21 mouse cellular contexts compared by ENCODE assay signal in the genomic region with DNA sequence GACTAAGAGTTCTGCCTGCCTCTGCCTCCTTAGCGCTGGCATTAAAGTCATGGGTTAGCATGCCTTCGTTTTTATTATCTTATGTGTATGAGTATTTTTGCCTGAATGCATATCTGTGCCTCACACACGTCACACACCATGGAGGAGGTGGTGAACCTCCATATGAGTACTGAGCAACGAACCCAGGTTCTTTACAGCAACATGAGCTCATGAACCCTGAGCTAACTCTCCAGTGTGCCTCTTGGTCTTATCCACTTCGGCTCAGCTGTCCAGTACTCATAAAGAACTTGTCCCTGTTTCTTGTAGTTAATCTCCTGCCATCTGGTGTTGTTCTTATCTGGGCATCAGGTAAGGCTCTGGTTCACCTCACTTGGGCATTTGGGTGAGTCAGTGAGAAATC. TPM values are rescaled to one million over a fixed set of nuclear protein-coding genes. Genes with fewer than 3 reads are reported as not detected.
A peak's percentile ranks its signal among the peaks of the same experiment; 100 is the strongest.
DNase-seq lines count a peak whose midpoint lies in the region; ATAC-seq lines count a peak whose summit lies in the region.
"Had no signal": no experiment of that assay in that cellular context is flagged by ENCODE, and none has a peak within 500 bp of the region (broad histone marks: within the 10 kb centered on the region; RNA-seq: fewer than 3 reads in every experiment).

No protein-coding gene starts in this region.

- ATAC-seq in kidney, embryonic 16.5 days (ENCODE audit: low FRiP score, low TSS enrichment): no peak
- ATAC-seq in midbrain, embryonic 11.5 days (ENCODE audit: low FRiP score): no peak
- ATAC-seq in midbrain, embryonic 14.5 days (ENCODE audit: low FRiP score, low TSS enrichment): no peak
- 0 out of 2 replicates have a peak, but pooled peaks have one; percentile 9 for ATAC-seq in liver, embryonic 16.5 days (ENCODE audit: low read depth)
- ATAC-seq: forebrain, embryonic 14.5 days; hindbrain, embryonic 16.5 days had no signal

- no peaks in the 10 kb centered on the region for H3K36me3 ChIP-seq in kidney, embryonic 16.5 days (ENCODE audit: insufficient read depth, low read length)
- no peaks in the 10 kb centered on the region for H3K36me3 ChIP-seq in midbrain, embryonic 11.5 days (ENCODE audit: control insufficient read depth, insufficient read depth, low read length)
- H3K36me3 ChIP-seq in midbrain, embryonic 14.5 days (ENCODE audit: control insufficient read depth, insufficient read depth, low read length): no peaks in the 10 kb centered on the region
- no peaks in the 10 kb centered on the region for H3K36me3 ChIP-seq in liver, embryonic 16.5 days (ENCODE audit: control insufficient read depth, insufficient read depth)
- H3K36me3 ChIP-seq: embryonic facial prominence, embryonic 15.5 days; forebrain, embryonic 10.5 days; heart, embryonic 13.5 days; hindbrain, embryonic 12.5 days had no signal

- no peak overlapping the region for H3K4me3 ChIP-seq in kidney, embryonic 16.5 days (ENCODE audit: low read length)
- no peak overlapping the region for H3K4me3 ChIP-seq in midbrain, embryonic 11.5 days (ENCODE audit: low read depth, low read length)
- no peak overlapping the region for H3K4me3 ChIP-seq in midbrain, embryonic 14.5 days (replicated peaks; ENCODE audit: low read depth, low read length)
- no peak overlapping the region for H3K4me3 ChIP-seq in liver, embryonic 16.5 days (ENCODE audit: low read depth, low read length)
- H3K4me3 ChIP-seq: embryonic facial prominence, embryonic 15.5 days; erythroblast, embryonic 14.5 days; forebrain, embryonic 10.5 days; gastrocnemius, adult 2 months; heart, embryonic 13.5 days; hindbrain, embryonic 12.5 days had no signal

- no peak overlapping the region for H3K9ac ChIP-seq in kidney, embryonic 16.5 days (replicated peaks; ENCODE audit: low read length)
- no peak overlapping the region for H3K9ac ChIP-seq in midbrain, embryonic 11.5 days (ENCODE audit: low read length)
- no peak overlapping the region for H3K9ac ChIP-seq in midbrain, embryonic 14.5 days (replicated peaks; ENCODE audit: low read length)
- H3K9ac ChIP-seq in liver, embryonic 16.5 days (ENCODE audit: low read depth, low read length): no peak overlapping the region
- H3K9ac ChIP-seq: embryonic facial prominence, embryonic 15.5 days; heart, embryonic 13.5 days; hindbrain, embryonic 12.5 days had no signal

- no peak for DNase-seq in kidney, postnatal 10 days
- DNase-seq in midbrain, embryonic 11.5 days (ENCODE audit: low spot score, missing footprints): peak; percentile 26
- no peak for DNase-seq in midbrain, embryonic 14.5 days
- DNase-seq in heart, adult 9 months (ENCODE audit: low spot score in 2 of 2): no peak
- no peak for DNase-seq in heart, postnatal 4 days
- DNase-seq: adrenal gland, adult 8-10 months; adrenal gland, postnatal 36 days; cerebellum, adult 2 months; cerebellum, postnatal 10 days; gastrocnemius, adult 2 months; gastrocnemius, postnatal 25 days; heart, postnatal 36 days had no signal

- H3K27me3 ChIP-seq in kidney, embryonic 16.5 days (ENCODE audit: insufficient read depth, low read length): no peaks in the 10 kb centered on the region
- H3K27me3 ChIP-seq in midbrain, embryonic 11.5 days (ENCODE audit: control insufficient read depth, insufficient read depth, low read length): no peaks in the 10 kb centered on the region
- H3K27me3 ChIP-seq in midbrain, embryonic 14.5 days (ENCODE audit: control insufficient read depth, insufficient read depth, low read length): no peaks in the 10 kb centered on the region
- no peaks in the 10 kb centered on the region for H3K27me3 ChIP-seq in liver, embryonic 16.5 days (ENCODE audit: control insufficient read depth, insufficient read depth, low read depth, low read length)
- H3K27me3 ChIP-seq: embryonic facial prominence, embryonic 15.5 days; heart, embryonic 13.5 days; hindbrain, embryonic 12.5 days had no signal

- H3K9me3 ChIP-seq in kidney, embryonic 16.5 days (ENCODE audit: low read length): no peaks in the 10 kb centered on the region
- H3K9me3 ChIP-seq in midbrain, embryonic 11.5 days (ENCODE audit: control insufficient read depth, low read length): no peaks in the 10 kb centered on the region
- H3K9me3 ChIP-seq in midbrain, embryonic 14.5 days (ENCODE audit: control insufficient read depth, low read length): no peaks in the 10 kb centered on the region
- no peaks in the 10 kb centered on the region for H3K9me3 ChIP-seq in liver, embryonic 16.5 days (replicated peaks; ENCODE audit: control insufficient read depth, low read length)
- H3K9me3 ChIP-seq: embryonic facial prominence, embryonic 15.5 days; forebrain, embryonic 10.5 days; heart, embryonic 13.5 days; hindbrain, embryonic 12.5 days had no signal

- H3K27ac ChIP-seq in kidney, embryonic 16.5 days (ENCODE audit: low read length): 0 out of 2 replicates have a peak overlapping the region, but pooled peaks have one; percentile 14
- H3K27ac ChIP-seq in midbrain, embryonic 11.5 days (ENCODE audit: low read depth, low read length): no peak overlapping the region
- H3K27ac ChIP-seq in midbrain, embryonic 14.5 days (replicated peaks; ENCODE audit: low read depth, low read length): no peak overlapping the region
- no peak overlapping the region for H3K27ac ChIP-seq in liver, embryonic 16.5 days (ENCODE audit: low read length)
- H3K27ac ChIP-seq: embryonic facial prominence, embryonic 15.5 days; forebrain, embryonic 10.5 days; gastrocnemius, adult 2 months; heart, embryonic 13.5 days; hindbrain, embryonic 12.5 days had no signal

- H3K4me1 ChIP-seq in kidney, embryonic 16.5 days (ENCODE audit: insufficient read depth, low read length): no peaks in the 10 kb centered on the region
- H3K4me1 ChIP-seq in midbrain, embryonic 11.5 days (ENCODE audit: control insufficient read depth, insufficient read depth, low read length): no peaks in the 10 kb centered on the region
- no peaks in the 10 kb centered on the region for H3K4me1 ChIP-seq in midbrain, embryonic 14.5 days (ENCODE audit: control insufficient read depth, insufficient read depth, low read length)
- H3K4me1 ChIP-seq in liver, embryonic 16.5 days (ENCODE audit: control insufficient read depth, low read depth, low read length): peaks cover 2% of the 10 kb centered on the region; the same call in 1 of the 2 replicates
- H3K4me1 ChIP-seq: embryonic facial prominence, embryonic 15.5 days; forebrain, embryonic 10.5 days; hindbrain, embryonic 12.5 days had no signal

- no peak overlapping the region for H3K4me2 ChIP-seq in kidney, embryonic 16.5 days (replicated peaks; ENCODE audit: low read depth, low read length)
- H3K4me2 ChIP-seq in midbrain, embryonic 11.5 days: no peak overlapping the region
- no peak overlapping the region for H3K4me2 ChIP-seq in midbrain, embryonic 14.5 days (ENCODE audit: low read length)
- no peak overlapping the region for H3K4me2 ChIP-seq in liver, embryonic 16.5 days (ENCODE audit: low read depth, low read length)
- H3K4me2 ChIP-seq: embryonic facial prominence, embryonic 15.5 days; heart, embryonic 13.5 days; hindbrain, embryonic 12.5 days had no signal

- WGBS in kidney, embryonic 16.5 days: 80% methylated on average over 5 of the region's 5 CpGs
- WGBS in midbrain, embryonic 11.5 days: 86% methylated on average over 5 of the region's 5 CpGs
- WGBS in midbrain, embryonic 14.5 days: 92% methylated on average over 5 of the region's 5 CpGs
- WGBS in liver, embryonic 16.5 days (ENCODE audit: insufficient replicate concordance): 52% methylated on average over 5 of the region's 5 CpGs

RNA-seq across cellular contexts. Expression of a gene that starts 35.2 kb away (rescaled TPM):
- polyA plus RNA-seq in kidney, embryonic 16.5 days (2015; fragmentation: Nextera tagmentation; extraction: Ambion mirVana): 14.0 and 14.2 TPM in 2 replicates
- polyA plus RNA-seq in midbrain, embryonic 11.5 days (2014; fragmentation: Nextera tagmentation; extraction: Ambion mirVana): 13.4 and 15.8 TPM in 2 replicates
- polyA plus RNA-seq in midbrain, embryonic 14.5 days (2014; fragmentation: Nextera tagmentation; extraction: Ambion mirVana): 23.5 and 24.8 TPM in 2 replicates
- 2.9 and 4.1 TPM in 2 replicates for polyA plus RNA-seq in liver, embryonic 16.5 days (2015; fragmentation: Nextera tagmentation; extraction: Ambion mirVana)
- 10 to 100 TPM; 33.5 to 38.5 TPM for total RNA-seq in heart, postnatal 4 days (2021)
